Comparison of ENCODE assay signal across 27 mouse cellular contexts in the genomic region with DNA sequence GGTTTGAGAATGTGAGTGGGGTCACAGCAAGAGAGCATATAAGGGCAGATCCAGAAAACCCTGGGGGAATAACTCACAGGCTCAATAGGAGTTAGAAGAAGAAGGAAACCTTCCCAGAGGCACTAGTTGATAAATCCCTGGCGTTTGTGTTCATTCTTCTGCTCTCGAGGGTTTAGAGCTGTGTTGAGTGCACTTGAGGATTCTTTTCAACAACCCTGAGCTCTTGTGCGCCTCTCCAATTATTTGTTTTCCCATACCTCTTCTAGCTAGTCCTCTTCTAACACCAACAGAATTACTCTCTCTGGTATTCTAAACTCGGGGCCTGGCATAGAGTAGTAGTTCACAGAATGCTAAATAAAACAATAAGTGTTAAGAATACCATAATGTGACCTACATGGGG.
DNase-seq lines count a peak whose midpoint lies in the region; ATAC-seq and TF ChIP-seq lines count a peak whose summit lies in the region.
"Had no signal": no experiment of that assay in that cellular context is flagged by ENCODE, and none has a peak within 500 bp of the region (broad histone marks: within the 10 kb centered on the region; RNA-seq: fewer than 3 reads in every experiment).

No protein-coding gene starts in this region.

- no peaks in the 10 kb centered on the region for H3K4me1 ChIP-seq in lung, adult 2 months (ENCODE audit: control insufficient read depth, insufficient read depth, low read length)
- H3K4me1 ChIP-seq in lung, embryonic 15.5 days: peaks cover 10% of the 10 kb centered on the region; the same call in 1 of the 2 replicates
- H3K4me1 ChIP-seq in stomach, postnatal 0 days (replicated peaks; ENCODE audit: control insufficient read depth, insufficient read depth): no peaks in the 10 kb centered on the region
- H3K4me1 ChIP-seq: embryonic facial prominence, embryonic 10.5 days; embryonic facial prominence, embryonic 13.5 days; forebrain, embryonic 12.5 days; forebrain, embryonic 15.5 days; heart, embryonic 10.5 days; heart, embryonic 13.5 days had no signal

- H3K9me3 ChIP-seq in lung, embryonic 15.5 days: no peaks in the 10 kb centered on the region
- H3K9me3 ChIP-seq in stomach, postnatal 0 days (ENCODE audit: control insufficient read depth, low read length): no peaks in the 10 kb centered on the region
- H3K9me3 ChIP-seq: embryonic facial prominence, embryonic 10.5 days; embryonic facial prominence, embryonic 13.5 days; forebrain, embryonic 12.5 days; forebrain, embryonic 15.5 days; heart, embryonic 10.5 days; heart, embryonic 13.5 days had no signal

- H3K9ac ChIP-seq in lung, embryonic 15.5 days: no peak overlapping the region
- no peak overlapping the region for H3K9ac ChIP-seq in stomach, postnatal 0 days (ENCODE audit: low read length)
- H3K9ac ChIP-seq: embryonic facial prominence, embryonic 13.5 days; forebrain, embryonic 12.5 days; forebrain, embryonic 15.5 days; heart, embryonic 13.5 days; hindbrain, embryonic 14.5 days had no signal

- H3K27me3 ChIP-seq in lung, embryonic 15.5 days: peaks cover 10% of the 10 kb centered on the region; the same call in 1 of the 2 replicates
- no peaks in the 10 kb centered on the region for H3K27me3 ChIP-seq in stomach, postnatal 0 days (ENCODE audit: control insufficient read depth, insufficient read depth, low read length)
- H3K27me3 ChIP-seq: embryonic facial prominence, embryonic 13.5 days; forebrain, embryonic 12.5 days; forebrain, embryonic 15.5 days; heart, embryonic 13.5 days had no signal

- no peak overlapping the region for H3K4me2 ChIP-seq in lung, embryonic 15.5 days
- H3K4me2 ChIP-seq in stomach, postnatal 0 days (replicated peaks; ENCODE audit: low read depth): no peak overlapping the region
- H3K4me2 ChIP-seq: embryonic facial prominence, embryonic 13.5 days; forebrain, embryonic 12.5 days; forebrain, embryonic 15.5 days; heart, embryonic 13.5 days; hindbrain, embryonic 14.5 days had no signal

- no peaks in the 10 kb centered on the region for H3K36me3 ChIP-seq in lung, embryonic 15.5 days
- no peaks in the 10 kb centered on the region for H3K36me3 ChIP-seq in stomach, postnatal 0 days (ENCODE audit: control insufficient read depth, insufficient read depth, low read length)
- H3K36me3 ChIP-seq: embryonic facial prominence, embryonic 10.5 days; embryonic facial prominence, embryonic 13.5 days; forebrain, embryonic 12.5 days; forebrain, embryonic 15.5 days; heart, embryonic 10.5 days; heart, embryonic 13.5 days had no signal

- 60% methylated on average over 4 of the region's 4 CpGs for WGBS in lung, adult 2 months
- WGBS in lung, embryonic 15.5 days: 52% methylated on average over 4 of the region's 4 CpGs
- WGBS in stomach, postnatal 0 days: 59% methylated on average over 4 of the region's 4 CpGs

- no peak for TF ChIP-seq POLR2A in lung, adult 2 months (IDR thresholded peaks at IDR 0.05; ENCODE audit: borderline replicate concordance, extremely low read depth, low read depth, low read length)

- peak; percentile 15 for DNase-seq in lung, adult 2 months
- peak; percentile 46 for DNase-seq in lung, postnatal 10 days
- peak; percentile 82 for DNase-seq in lung, postnatal 36 days
- DNase-seq in yolk sac, embryonic 10.5 days (ENCODE audit: low spot score): no peak
- DNase-seq in stomach, postnatal 0 days (ENCODE audit: low spot score): no peak
- DNase-seq in right cerebral cortex, postnatal 25 days: no peak
- DNase-seq: adrenal gland, adult 2 months; adrenal gland, postnatal 14 days; cerebellum, adult 11 months; cerebellum, adult 2 months; cerebellum, adult 9-11 months; cerebellum, postnatal 36 days; embryo, embryonic 11 days; gastrocnemius, postnatal 25 days; heart, adult 2 months; heart, postnatal 14 days; heart, postnatal 4 days had no signal

- TF ChIP-seq EP300 in stomach, postnatal 0 days (optimal IDR thresholded peaks at IDR 0.05): no peak

- no peak for TF ChIP-seq CTCF in lung, adult 2 months (IDR thresholded peaks at IDR 0.05; ENCODE audit: insufficient read depth, low read length)
- no peak for TF ChIP-seq CTCF in stomach, postnatal 0 days (IDR thresholded peaks at IDR 0.05; ENCODE audit: low read depth)

- peak; percentile 49; the same call in 1 of the 2 replicates for ATAC-seq in lung, embryonic 15.5 days (ENCODE audit: borderline replicate concordance, extremely low read depth, low FRiP score, low TSS enrichment)
- no peak for ATAC-seq in stomach, postnatal 0 days (ENCODE audit: low FRiP score, low TSS enrichment)
- ATAC-seq: CD4-positive, CD25-positive, alpha-beta regulatory T cell, adult 4 months; forebrain, embryonic 15.5 days had no signal

- no peak overlapping the region for H3K27ac ChIP-seq in lung, embryonic 15.5 days
- no peak overlapping the region for H3K27ac ChIP-seq in stomach, postnatal 0 days (replicated peaks)
- H3K27ac ChIP-seq: embryonic facial prominence, embryonic 10.5 days; embryonic facial prominence, embryonic 13.5 days; forebrain, embryonic 12.5 days; forebrain, embryonic 15.5 days; heart, adult 2 months; heart, embryonic 10.5 days; heart, embryonic 13.5 days had no signal

- H3K4me3 ChIP-seq in lung, adult 2 months (replicated peaks; ENCODE audit: extremely low read depth, low read depth, low read length): no peak overlapping the region
- H3K4me3 ChIP-seq in lung, embryonic 15.5 days: no peak overlapping the region
- H3K4me3 ChIP-seq in stomach, postnatal 0 days (ENCODE audit: low read depth, low read length): no peak overlapping the region
- H3K4me3 ChIP-seq: embryonic facial prominence, embryonic 10.5 days; embryonic facial prominence, embryonic 13.5 days; erythroblast, embryonic 14.5 days; forebrain, embryonic 12.5 days; forebrain, embryonic 15.5 days; heart, adult 2 months; heart, embryonic 10.5 days; heart, embryonic 13.5 days had no signal

Comparison
In these comparisons a context has a peak if more than half of its experiments do, and no peak if none do; other contexts are left out.
1. DNase-seq: peak in lung, adult 2 months (single experiment), lung, postnatal 10 days (single experiment) and lung, postnatal 36 days (single experiment); none in yolk sac, embryonic 10.5 days (single experiment), stomach, postnatal 0 days (single experiment) and right cerebral cortex, postnatal 25 days (single experiment).